Mouse (Mus musculus): Measurements from ENCODE around the gene Hivep1.

Hivep1 gene

DNA sequence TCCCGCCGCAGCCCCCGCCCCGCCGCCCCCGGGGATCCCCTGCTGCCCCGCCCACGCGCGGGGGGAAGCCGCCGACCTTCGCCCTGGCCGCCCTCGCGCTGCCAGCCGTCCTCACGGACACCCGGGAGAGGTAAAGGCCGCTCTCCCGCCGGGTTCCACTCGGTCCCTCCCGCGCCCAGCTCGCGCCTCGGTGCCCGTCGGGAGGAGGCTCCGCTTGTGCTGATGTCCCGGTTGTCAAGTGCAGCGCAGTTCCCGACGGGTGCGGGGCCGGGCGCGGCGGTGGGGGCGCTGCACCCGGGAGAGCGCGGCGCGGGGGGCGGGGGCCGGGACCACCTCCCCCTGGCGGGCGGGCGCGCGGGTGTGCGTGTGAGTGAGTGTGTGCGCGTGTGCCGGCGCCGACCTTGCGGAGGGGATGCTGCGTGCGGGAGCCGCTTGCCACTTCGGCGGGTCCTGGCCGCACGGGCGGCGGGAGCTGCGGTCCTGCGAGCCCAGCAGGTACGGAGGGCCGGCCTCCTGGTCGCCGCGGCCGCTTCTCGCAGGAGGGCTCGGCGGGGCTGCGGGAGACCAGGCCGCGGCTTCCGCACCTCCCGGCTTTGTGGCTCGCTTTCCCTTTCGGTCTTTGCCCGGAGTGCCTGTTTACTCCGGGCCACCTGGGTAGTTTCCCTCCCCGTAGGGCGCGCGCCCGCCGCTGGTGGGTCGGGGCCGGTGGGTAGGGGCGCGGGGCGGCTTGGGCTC lies at the start of gene Hivep1:
Gene Hivep1 (plus strand): TSS at position 61 of the 735 bp plus-strand sequence.
- no peak for DNase-seq (ENCODE audit: low read depth)

DNA sequence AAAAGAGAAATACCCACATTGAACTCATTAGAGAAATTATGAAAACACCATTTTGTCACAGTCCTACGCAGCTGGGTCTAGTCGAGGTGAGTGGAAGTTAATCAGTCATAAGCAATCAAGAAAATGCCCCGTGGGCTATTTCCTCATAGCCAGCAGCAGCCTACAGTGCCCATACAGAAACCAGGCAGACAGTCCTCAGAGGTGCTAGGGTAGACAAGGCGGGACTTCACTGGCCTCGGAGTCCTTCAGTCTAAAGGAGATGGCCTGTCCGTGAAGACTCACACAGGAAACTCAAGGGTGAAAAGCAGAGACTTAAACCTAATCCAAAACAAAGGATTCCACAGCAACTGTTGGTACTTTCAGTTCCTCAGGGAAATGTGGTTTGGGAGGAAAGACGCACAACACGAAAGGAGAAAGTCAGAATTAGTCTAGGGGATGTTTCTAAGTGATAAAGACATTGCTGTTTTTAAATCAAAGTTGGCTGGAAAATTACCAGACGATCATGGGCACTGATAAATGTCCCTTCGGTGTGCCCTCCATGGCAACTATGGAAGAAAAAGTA lies 36.3 kb upstream of the Hivep1 start:
- DNase-seq (ENCODE audit: low read depth): no peak

DNA sequence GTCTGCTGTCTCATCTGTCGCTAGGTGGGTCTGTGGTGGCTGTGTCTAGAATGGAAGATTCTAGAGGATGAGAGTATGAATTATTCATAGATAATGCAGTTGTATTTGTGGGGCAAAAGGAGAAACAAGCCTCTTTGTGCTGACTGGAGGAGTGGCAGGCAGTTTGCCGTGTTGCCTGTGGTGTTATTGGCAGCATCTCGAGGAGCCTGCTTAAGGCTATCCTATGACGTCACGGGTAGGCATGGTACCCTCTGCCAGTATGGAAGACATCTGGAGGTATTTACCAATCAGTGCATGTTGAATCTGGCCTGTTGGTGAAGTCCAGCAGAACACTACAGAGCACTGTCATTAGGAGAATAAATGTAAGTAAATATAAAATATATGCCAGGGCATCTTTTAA lies 35.6 kb upstream of the Hivep1 start:
- no peak for DNase-seq (ENCODE audit: low read depth)

DNA sequence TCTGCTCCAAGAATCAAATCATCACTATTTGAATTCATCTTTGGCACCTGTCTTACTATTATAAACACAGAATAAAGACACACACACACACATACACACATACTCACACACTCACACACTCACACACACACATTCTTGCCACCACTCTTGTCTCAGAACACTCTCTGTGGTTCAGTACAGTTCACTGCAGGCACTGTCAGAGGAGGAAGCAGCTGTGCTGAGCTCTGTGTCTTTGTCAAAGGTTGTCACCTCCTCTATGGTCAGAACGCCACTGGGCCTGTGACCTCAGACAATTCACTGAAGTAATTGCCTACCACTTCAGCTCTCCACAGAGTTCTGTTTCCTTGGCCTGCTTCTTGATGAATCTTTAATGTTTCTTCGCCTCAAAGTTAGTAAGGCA lies 33.5 kb upstream of the Hivep1 start:
- DNase-seq (ENCODE audit: low read depth): peak; percentile 40

DNA sequence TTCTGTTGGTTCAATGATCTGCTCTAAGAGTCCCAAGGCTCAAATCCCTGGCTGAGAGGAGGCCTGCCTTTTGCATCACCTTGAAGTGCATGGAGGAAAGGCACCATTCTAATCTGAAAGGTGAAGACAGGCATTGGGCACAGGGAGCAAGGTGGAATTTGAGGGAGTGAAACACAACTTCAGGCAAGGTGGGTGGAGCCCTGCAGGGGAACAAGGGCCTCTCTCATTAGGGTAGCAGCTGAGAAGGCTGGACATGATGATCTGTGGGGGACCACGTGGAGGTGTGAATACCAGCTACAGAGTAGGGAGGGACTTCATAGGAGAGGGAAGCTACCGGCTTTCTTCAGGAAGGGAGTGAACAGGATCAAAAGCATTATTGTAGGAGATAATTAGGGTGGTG lies 10.6 kb upstream of the Hivep1 start:
- no peak for DNase-seq (ENCODE audit: low read depth)

DNA sequence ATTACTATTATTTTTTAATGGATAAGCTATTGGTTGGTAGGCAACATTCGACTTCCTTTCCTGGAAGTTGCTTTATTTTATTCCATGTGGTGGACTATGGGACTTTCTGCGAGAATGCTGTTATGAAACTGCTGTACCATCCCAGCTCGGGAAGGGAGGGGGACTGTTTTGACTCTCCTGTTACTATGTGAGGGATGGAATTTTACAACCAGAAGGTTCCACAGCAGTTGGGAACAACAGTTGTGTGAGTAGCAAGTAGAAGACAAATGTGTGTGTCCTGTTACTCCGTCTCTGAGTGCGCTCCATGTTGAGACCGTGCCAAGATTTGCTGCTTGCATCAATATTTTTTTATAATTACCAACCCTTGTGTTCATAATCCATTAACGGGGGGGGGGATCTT lies 8.4 kb upstream of the Hivep1 start:
- DNase-seq (ENCODE audit: low read depth): no peak

DNA sequence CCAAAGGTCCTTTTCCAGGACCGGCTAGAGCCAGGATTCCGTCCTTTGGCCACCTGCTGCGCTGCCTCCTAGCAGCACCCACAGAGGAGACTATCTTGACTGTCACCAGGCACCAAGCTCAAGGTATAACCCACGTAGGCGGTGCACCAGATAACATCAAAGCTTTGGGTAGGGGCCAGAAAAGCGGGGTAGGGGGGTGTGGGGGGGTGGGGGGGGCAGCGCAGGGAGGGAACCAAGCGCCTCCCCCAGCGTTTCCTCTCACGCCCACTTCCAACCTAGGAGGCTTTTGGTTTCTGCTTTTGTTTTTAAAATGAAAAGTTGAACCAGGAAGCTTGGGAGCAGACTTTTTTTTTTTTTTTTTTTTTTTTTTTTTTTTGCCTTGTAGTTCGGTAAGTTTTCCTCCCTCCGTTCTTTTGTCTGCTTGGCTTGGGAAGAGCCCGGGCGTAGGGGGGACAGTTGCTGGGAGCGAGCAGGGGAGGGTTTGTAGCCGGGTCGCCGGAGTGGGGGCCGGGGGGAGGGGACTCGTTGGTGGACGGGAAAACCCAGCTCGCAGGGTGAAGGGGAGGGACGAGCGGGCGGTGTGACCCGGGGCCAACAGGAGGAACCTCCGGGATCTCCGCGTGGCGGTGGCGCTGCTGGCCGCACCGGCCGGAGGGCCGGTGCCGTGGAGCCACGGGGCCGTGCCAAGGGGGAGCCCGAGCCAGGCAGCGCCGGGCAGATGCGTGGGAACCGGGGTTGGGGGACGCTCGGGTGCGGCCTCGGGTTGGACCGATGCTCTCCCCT lies 2.6 kb upstream of the Hivep1 start:
- DNase-seq (ENCODE audit: low read depth): peak; percentile 64

DNA sequence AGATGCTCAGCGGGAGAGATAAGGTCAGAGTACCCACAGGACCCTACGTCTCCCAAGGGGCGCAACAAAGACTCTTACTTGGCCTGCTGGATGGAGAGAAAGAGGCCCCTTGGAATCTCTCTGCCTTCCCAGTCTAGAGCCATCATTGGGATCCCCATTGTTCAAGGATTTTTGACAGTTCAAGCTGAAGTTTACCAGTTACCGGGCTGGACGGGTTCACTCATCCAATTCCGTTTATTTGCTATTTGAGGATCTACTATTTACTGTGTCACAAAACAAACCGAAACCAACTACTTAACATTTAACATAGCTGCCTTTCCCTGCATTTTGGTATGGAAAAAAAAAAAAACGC lies 2.1 kb upstream of the Hivep1 start:
- DNase-seq (ENCODE audit: low read depth): peak; percentile 38

DNA sequence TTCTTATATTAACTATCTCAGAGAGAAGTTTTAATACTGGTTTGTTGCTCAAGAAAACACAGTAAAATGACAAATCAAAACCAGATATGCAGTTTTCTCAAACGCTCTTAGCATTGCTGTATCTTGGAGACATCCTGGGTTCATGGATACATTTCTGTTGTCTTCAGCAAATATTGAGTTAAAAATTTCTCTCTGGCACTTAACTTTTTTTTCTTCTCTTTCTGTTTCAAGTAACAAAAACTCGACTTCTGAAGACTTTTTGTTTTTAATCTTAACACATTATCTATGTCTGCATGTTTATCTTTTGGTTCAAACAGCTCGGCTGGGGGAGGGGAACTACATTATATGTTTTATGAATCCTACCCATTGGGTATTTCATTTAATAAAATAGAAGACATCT lies 1.7 kb upstream of the Hivep1 start:
- DNase-seq (ENCODE audit: low read depth): no peak

DNA sequence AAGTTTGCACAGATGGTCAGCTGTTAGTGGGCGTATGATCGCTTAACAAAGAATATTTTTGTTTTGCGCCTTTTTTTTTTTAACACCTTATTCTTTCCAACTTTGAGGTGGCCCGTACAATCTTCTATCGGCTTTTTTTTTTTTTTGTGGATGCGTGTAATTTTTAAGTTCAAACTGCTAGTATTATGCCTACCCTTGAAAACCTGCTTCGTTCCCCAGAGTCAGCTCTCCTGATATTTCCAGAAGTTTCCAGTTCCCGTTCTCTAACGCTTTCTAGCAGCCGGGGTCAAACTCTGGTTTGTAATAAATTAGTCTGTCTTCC lies 980 bp upstream of the Hivep1 start:
- DNase-seq (ENCODE audit: low read depth): no peak

DNA sequence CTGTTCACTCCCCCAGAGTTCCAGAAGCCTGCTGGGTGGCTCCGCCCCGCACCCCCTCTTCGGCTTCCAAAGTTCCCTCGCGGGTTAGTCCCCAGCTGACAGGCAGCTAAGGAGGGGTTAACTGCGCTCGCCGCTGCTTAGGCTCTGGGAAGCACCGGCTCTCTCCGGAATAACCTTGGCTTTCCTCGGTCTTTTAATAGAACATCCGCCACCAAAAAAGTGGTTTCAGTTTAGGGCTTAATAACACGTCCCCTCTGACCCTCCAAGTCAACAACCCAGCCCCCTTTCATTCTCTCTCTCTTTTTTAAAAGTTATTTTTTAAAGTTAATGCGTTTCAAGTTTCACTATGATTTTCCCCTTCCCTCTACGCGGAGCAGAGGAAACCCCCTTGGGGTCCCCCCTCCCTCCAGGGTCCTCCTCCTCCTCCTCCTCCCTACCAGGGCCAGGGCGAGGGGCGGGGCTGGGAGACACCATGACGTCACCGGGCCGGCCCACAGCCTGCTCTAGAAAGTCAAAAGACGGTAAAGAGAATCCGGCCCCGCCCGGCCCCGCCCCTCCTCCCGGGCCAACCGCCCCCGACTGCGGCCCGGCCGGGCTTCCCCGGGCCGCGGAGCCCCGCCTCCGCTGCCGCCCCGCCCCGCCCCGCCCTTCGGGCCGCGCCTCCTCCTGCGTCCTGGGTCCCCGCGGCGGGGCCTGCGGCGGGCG lies 467 bp upstream of the Hivep1 start:
- DNase-seq (ENCODE audit: low read depth): peak; percentile 96

DNA sequence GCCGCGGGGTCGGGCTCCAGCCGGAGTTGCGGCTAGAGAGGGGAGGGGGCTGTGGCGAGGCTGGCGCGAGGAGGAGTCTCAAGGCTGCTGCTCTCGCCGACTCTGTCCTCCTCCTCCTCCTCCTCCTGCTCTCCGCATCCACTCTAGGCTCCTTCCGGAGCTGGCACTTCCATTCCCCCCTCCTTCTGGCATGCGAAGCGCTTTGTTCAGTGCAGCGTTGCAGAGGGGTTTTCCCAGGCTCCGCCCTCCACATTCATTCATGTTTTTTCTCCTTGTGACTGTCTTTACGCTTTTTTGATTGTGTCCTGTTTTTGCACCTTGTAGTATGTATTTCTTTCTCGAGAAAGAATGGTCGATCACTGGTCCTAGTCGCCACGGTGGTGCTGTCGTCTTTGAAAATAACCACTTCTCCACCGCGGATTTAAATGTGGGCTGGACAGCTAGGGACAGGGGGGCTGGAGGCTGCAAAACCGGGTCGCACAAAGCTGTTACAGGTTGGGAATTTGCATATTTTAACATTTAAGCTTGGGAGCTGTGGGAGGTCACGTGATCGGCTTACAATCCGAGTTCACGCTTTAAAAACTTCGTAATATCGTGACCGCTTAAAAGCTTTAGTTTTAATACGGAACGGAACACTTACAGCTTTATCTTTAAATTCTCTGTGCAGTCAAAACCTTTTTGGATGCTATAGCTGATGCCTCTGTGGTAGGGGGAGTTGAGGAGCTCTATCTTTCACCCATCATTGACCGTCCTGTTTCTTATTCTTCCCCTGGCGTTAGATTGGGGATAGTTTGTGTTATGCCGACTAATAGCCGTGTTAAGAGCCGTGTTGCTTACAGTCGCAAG lies 1.1 kb downstream of the Hivep1 start:
- peak; percentile 79 for DNase-seq (ENCODE audit: low read depth)

DNA sequence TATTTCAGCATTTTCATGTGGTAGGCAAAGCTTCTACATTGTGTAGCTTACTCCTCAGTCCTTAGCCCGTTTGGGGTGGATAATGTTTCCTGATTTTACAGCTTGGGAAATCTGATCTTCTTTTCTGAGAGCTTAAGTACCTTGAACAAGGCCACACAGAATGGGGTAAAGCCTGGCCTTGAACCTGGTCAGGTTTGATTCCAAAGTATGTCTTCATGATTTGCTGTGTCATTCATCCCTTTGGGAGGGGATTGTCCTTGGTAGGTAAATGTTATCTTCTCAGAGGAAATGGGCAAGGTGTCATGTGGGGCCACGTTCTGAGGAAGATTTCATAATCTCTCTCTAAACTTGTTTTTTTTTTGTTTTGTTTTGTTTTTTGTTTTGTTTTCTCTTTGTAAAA lies 1.8 kb downstream of the Hivep1 start:
- peak; percentile 67 for DNase-seq (ENCODE audit: low read depth)

DNA sequence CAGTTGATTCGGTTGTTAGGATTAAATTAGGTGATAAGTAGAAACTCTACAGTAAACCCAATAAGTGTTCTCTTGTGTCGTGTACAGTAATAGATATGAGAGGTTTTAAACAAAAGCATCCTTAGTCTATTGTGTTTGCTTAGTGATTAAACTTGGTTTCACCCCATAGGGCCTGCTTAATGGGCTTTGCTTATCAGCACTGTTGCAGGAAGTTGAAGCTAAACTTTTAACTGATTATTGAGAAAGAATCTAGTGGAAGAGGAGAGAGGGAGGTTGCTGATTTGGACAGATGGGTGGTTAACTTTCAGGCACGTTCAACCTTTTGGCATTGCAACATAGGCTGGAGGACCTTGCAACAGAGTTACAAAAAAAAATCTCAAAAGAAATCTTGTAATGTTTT lies 2.3 kb downstream of the Hivep1 start:
- DNase-seq (ENCODE audit: low read depth): peak; percentile 84

DNA sequence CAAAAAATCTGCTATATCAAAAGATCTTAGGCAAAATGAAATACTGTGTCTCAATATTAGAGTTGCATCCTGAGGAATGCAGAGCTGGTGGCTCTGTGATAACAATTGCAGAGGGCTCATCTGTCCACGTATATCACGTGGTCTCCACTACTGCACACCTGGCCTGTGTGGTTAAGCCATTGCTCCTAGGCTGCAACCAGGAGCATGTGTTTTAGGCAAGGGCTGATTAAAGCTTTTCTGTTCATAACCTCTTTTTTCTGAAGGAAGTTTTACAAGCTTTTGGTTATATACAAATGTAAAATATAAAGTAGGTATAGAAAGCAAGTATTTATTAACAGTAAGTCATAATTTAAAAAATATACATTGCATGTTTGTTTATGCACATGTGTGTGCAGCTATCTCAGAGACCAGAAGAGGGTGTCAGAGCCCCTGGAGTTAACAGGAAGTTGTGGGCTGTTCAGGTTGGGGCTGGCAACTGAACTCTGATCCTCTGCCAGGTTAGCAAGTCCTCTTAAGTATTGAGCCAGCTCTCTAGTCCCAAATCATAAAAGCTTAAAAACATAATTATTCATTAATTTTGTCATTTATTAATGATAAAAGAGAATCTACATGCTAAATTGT lies 5.0 kb downstream of the Hivep1 start:
- peak; percentile 50 for DNase-seq (ENCODE audit: low read depth)

DNA sequence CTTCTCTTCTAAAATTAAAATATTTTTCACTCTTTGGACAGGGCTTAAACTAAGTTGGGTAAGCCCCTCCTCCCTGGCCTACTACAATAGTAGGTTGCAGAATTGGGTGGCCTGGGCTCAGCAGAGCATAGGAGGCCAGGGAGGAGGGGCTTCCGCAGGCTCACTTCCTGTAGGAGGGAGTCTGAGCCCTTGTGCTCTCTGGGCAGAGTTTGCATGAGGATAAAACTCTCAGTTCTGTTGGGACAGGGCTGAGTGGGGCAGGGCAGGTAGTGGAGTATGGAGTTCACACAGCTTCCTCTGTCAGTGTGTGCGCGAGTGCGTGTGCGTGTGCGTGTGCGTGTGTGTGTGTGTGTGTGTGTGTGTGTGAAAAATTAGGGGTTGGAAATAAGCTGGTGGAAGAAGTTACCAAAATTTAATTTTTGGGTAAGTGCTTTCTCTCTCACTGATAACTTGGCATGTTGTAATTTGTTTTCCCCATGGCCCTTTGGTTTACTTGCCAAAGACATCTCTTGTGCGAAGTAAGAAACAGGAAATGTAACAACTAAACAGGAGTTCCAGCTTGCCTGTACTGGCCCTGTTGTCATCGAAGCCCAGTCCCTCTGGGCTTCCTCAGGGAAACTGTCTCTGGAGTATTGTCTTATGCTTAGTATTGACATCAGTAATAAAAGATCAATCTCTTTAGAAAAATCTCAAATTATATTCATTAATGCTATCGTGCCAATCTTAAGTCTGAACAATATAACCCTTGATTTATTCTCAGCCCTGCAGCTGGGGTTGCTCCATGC lies 9.2 kb downstream of the Hivep1 start:
- peak; percentile 52 for DNase-seq (ENCODE audit: low read depth)

DNA sequence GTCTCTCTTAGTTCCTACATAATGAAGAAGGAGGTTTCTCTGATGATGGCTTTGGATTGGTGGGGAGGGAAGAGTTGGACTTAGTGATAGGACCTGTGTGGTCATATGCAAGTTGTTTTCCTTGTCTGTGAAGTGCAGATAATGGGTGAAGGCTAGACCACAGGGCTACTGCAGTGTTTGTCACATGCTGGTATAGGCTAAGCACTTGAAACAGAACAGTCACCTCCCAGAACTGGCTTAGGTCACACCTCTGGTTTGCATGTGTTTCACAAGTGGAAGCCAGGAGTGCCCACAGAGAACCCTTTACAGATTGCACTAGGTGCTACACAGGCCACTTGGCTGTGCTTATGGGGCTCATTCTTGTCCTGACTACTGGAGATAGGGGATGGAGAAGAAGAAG lies 12.4 kb downstream of the Hivep1 start:
- DNase-seq (ENCODE audit: low read depth): peak; percentile 53

DNA sequence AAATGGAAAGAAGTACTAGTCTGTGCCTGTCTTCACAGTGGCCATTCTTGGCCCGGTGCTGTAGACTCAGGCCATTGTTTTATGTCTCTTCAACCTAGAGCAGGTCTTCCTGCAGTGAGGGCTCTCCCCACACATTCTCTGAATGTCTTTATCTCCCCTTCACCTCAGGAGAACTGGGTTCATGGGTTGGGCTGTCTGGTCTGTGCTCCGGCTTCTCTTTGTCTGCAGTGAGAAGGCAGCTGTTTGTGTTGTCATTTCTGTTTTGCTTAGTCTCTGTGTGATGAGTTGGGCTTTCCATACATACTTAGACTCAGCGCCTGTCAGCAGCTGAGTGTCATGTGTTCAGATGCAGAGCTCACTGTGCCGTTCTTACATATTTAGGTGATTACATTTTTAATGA lies 18.4 kb downstream of the Hivep1 start:
- no peak for DNase-seq (ENCODE audit: low read depth)

DNA sequence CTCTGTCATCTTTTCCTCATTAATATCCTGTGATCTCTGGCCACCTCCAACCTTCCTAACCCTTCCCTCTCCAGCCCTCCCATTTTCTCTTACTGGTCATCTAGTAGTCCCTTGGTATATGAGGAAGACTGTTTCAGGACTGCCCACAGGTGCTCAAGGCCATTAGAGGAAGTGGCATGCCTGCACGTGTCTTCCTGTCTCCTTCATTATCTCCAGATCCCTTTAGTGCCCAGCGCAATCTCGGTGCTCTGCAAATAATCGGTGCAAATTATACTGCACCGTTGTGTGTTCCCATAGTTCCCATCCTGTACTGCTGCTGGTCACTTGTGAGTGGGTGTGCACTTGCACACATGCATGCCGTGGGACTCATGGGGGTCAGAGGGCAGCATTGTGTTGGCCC lies 19.2 kb downstream of the Hivep1 start:
- DNase-seq (ENCODE audit: low read depth): no peak

DNA sequence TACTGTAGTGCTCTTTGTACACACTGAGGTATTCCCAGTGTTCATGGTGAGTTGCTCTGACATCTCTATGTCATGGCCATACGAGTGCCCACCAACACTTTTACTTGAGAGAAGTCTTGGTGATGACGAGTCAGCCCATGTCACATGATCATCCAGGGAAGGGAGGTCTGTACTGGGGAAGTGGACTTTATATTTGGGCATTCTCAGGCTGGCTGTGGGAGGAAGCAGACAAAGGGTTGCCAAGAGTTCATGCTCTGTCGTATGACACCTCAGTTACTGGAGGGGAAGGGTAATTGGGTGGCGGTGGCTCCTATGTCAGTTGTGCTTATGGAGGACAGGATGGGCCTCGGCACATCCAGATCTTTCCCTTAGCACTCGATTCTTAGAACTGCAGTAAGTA lies 21.5 kb downstream of the Hivep1 start:
- DNase-seq (ENCODE audit: low read depth): peak; percentile 72

DNA sequence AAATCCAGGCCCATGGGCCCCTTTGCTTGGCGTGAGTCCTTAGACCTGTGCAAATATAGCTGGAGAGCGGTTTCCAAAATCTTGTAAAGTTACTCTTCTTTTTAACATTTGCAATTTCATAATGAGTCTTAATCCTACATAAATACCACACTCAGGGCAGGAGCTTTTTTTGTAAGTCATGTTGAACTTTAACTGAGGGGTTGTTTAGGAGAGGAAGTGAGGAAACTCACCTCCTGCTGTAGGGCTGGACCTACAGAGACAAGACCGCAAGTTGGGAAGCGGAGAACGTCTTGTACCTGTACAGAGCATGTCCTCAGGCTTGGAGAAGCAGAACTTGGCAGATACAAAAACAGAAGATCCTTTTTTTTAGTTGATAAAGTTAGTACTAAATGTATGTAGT lies 23.7 kb downstream of the Hivep1 start:
- no peak for DNase-seq (ENCODE audit: low read depth)
